Mouse (Mus musculus): ENCODE measurements at regions not wholly inside any gene's neighbourhood (a gene's known extent, or its start where the extent isn't known, plus 50 kb on each side); places are given as distances from the start of the nearest gene placed in this dataset.
"Not testable (repeated sequence)": the region's sequence is repeated elsewhere in the genome, so short reads cannot be mapped to it uniquely, and the experiment has no call there.

DNA sequence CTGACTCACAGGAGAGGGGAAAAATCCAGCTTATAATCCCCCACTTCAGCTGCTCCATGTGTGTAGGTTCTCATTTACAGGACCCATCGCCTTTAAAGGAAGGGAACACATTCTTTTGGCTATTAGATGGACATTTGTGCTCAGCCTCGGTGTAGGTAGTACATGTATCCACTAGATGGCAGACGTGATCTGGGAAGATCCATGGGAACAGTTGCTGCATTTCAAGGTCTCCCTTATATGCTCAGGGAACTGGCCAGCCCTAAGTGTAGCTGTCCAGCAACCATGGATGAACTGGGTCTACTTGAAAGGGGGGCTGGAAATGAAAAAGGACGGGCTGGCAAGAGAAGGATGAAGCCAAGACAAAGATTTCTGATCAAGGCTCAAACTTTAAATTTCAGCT, 124.0 kb downstream of the Akain1 start:
- ATAC-seq (ENCODE audit: low FRiP score): peak; percentile 88
- 18% methylated on average over 4 of the region's 4 CpGs for WGBS
- no peaks in the 10 kb centered on the region for H3K36me3 ChIP-seq
- no peak overlapping the region for H3K4me3 ChIP-seq
- no peaks in the 10 kb centered on the region for H3K27me3 ChIP-seq
- no peak overlapping the region for H3K4me2 ChIP-seq (replicated peaks)
- H3K4me1 ChIP-seq: no peaks in the 10 kb centered on the region
- H3K27ac ChIP-seq: no peak overlapping the region
- H3K9ac ChIP-seq: no peak overlapping the region
- H3K9me3 ChIP-seq (replicated peaks): no peaks in the 10 kb centered on the region

DNA sequence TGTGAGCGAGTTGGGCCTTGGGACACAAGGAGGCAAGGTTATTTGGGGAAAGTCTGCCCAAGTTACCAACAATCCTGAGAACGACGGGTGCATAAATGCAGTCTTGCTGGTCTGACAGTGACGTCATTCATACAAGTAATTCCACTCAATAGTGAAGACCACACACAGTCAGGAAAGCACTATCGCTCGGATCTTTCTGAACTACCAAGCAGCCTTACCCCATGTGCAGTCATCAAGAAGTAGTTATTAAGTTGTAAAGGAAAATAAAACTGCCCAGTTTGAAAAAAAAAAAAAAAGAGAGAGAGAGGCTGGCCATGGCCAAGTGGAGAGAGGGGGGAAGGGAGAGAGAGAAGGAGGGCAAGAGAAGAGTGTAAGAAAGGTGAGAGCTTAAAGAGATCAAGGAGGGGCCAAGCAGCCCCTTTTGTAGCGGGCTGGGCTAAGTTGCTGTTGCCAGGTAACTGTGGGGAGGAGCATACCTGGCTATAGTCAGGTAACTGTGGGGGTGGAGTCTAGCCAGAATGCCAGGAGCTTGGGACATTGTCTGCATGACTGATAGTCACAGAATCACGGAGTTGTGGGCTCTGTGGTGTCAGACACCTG, 132.0 kb downstream of the Akain1 start:
- H3K27ac ChIP-seq; H3K27me3 ChIP-seq; H3K4me3 ChIP-seq; H3K9ac ChIP-seq; H3K9me3 ChIP-seq (replicated peaks); ATAC-seq (ENCODE audit: low FRiP score); H3K4me2 ChIP-seq (replicated peaks); H3K4me1 ChIP-seq; H3K36me3 ChIP-seq: not testable (repeated sequence)
- 72% methylated on average over 8 of the region's 8 CpGs for WGBS

DNA sequence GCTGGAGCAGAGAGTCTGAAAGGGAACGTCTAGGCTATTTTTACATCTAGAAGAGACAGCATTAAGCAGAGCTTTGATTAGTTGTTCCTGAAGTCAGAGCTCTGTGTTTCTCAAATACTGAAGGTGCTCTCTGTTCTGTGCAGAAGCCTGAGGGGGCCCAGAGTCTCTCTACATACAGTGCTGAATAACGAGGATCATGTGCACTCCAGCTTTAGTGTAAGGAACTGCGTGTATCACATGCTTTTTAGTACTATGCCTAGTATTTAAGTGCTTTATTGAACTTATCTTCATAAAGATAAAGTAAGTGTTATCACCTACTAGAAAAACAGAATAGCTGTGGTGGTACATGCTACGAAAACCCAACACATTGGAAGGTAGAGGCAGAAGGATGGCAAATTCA, 151.4 kb downstream of the Akain1 start:
- no peaks in the 10 kb centered on the region for H3K36me3 ChIP-seq
- no peak overlapping the region for H3K4me3 ChIP-seq
- H3K27me3 ChIP-seq: no peaks in the 10 kb centered on the region
- ATAC-seq (ENCODE audit: low FRiP score): no peak
- H3K27ac ChIP-seq: no peak overlapping the region
- H3K9me3 ChIP-seq (replicated peaks): no peaks in the 10 kb centered on the region
- no peaks in the 10 kb centered on the region for H3K4me1 ChIP-seq
- no peak overlapping the region for H3K4me2 ChIP-seq (replicated peaks)
- H3K9ac ChIP-seq: no peak overlapping the region
- WGBS: 78% methylated on average over 4 of the region's 4 CpGs

- H3K9me3 ChIP-seq (replicated peaks): no peaks in the 10 kb centered on the region
- 79% methylated on average over 3 of the region's 3 CpGs for WGBS
- H3K27ac ChIP-seq: no peak overlapping the region
- no peak overlapping the region for H3K4me2 ChIP-seq (replicated peaks)
- H3K9ac ChIP-seq: no peak overlapping the region
- no peaks in the 10 kb centered on the region for H3K27me3 ChIP-seq
- no peak for ATAC-seq (ENCODE audit: low FRiP score)
- H3K4me1 ChIP-seq: no peaks in the 10 kb centered on the region
- H3K36me3 ChIP-seq: no peaks in the 10 kb centered on the region
- no peak overlapping the region for H3K4me3 ChIP-seq
Measured at GRCm38 (mm10) chr17:69597773-69598295, 158.7 kb downstream of the Akain1 start.

DNA sequence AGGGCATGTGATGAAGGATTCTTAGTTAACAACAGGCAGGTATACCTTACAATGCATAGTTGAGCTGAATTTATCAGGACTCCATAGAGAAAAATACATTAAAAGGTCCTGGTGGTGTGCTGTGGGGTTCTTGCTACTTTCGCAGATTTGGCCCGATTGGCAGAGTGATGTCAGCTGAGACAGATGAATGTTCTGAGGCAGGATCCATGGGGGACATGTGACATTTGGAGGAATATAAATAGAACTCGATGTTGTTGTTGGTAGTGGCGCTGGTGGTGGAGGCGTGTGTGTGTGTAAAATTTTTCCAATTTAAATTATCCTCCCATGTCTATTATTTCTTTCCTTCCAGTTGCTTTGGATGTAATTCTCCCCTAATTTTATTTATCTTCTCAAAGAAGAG, 159.3 kb downstream of the Akain1 start:
- Histone ChIP-seq H3K4me1 (no peaks in the 10 kb centered on the region), H3K4me2 (replicated peaks) (no peak overlapping the region), H3K27me3 (no peaks in the 10 kb centered on the region), H3K4me3 (no peak overlapping the region), H3K9ac (no peak overlapping the region), H3K27ac (no peak overlapping the region), H3K9me3 (replicated peaks) (no peaks in the 10 kb centered on the region), H3K36me3 (no peaks in the 10 kb centered on the region)
- ATAC-seq (ENCODE audit: low FRiP score): no peak
- 95% methylated on average over 5 of the region's 5 CpGs for WGBS

- no peak for ATAC-seq (ENCODE audit: low FRiP score)
- no peak overlapping the region for H3K4me2 ChIP-seq (replicated peaks)
- no peaks in the 10 kb centered on the region for H3K27me3 ChIP-seq
- H3K4me3 ChIP-seq: no peak overlapping the region
- H3K27ac ChIP-seq: no peak overlapping the region
- no peak overlapping the region for H3K9ac ChIP-seq
- H3K4me1 ChIP-seq: no peaks in the 10 kb centered on the region
- no peaks in the 10 kb centered on the region for H3K36me3 ChIP-seq
- H3K9me3 ChIP-seq (replicated peaks): no peaks in the 10 kb centered on the region
Measured at GRCm38 (mm10) chr17:69603596-69603995, 164.5 kb downstream of the Akain1 start.

DNA sequence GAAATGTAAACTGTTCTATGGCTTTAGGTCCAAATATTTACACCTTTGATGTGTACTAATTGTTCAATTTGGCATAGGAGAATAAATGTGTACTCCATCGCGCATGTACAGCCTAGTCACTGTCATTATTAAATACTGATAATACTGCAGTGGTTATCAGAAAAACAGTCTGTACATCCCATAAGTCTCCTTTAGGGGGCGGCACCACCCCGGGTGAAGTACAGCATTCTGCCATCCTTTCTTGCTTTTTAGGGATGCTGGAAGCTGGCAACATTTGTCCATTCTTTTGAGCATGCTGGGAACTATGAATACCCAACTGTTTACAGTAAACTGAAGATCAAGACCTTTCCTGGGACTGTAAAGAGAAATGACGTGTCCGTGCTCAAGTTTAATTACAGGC, 165.6 kb downstream of the Akain1 start:
- no peaks in the 10 kb centered on the region for H3K36me3 ChIP-seq
- H3K9me3 ChIP-seq (replicated peaks): no peaks in the 10 kb centered on the region
- no peak overlapping the region for H3K27ac ChIP-seq
- no peak overlapping the region for H3K4me2 ChIP-seq (replicated peaks)
- ATAC-seq (ENCODE audit: low FRiP score): no peak
- no peaks in the 10 kb centered on the region for H3K4me1 ChIP-seq
- 74% methylated on average over 6 of the region's 6 CpGs for WGBS
- no peak overlapping the region for H3K4me3 ChIP-seq
- H3K27me3 ChIP-seq: no peaks in the 10 kb centered on the region
- H3K9ac ChIP-seq: no peak overlapping the region

- WGBS: 81% methylated on average over 9 of the region's 9 CpGs
- Histone ChIP-seq H3K36me3 (no peaks in the 10 kb centered on the region), H3K27ac (no peak overlapping the region)
Measured at GRCm38 (mm10) chr17:69605458-69605857, 166.3 kb downstream of the Akain1 start.

DNA sequence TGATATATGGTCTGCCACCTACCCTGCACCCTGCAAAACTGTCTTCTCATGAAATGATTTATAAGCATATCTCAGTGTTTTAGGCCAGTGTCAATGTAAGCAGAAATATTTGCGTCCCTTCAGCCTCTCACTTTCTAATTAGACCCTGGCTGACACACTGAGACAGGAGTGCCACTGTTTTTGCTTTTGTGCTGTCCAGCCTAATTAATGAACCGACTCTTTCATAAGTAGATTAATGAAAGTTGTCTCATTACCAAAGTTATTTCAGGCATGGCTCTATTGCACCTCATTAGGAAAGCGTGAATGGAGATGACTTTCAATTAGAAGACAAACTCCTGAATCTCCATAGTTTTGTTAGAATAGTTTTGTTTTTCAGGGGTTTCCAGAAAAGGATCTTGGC, 192.3 kb downstream of the Akain1 start:
- WGBS: 68% methylated on average over 3 of the region's 3 CpGs
- Histone ChIP-seq H3K9ac (no peak overlapping the region), H3K4me3 (no peak overlapping the region), H3K27me3 (no peaks in the 10 kb centered on the region), H3K4me1 (no peaks in the 10 kb centered on the region), H3K4me2 (replicated peaks) (no peak overlapping the region), H3K36me3 (no peaks in the 10 kb centered on the region), H3K9me3 (replicated peaks) (no peaks in the 10 kb centered on the region), H3K27ac (no peak overlapping the region)
- ATAC-seq (ENCODE audit: low FRiP score): no peak

More at GRCm38 (mm10) chr17:69605458-69605857, 166.3 kb downstream of the Akain1 start:
- Histone ChIP-seq H3K27me3 (no peaks in the 10 kb centered on the region), H3K9ac (no peak overlapping the region), H3K4me3 (no peak overlapping the region), H3K4me2 (replicated peaks) (no peak overlapping the region), H3K9me3 (replicated peaks) (no peaks in the 10 kb centered on the region), H3K4me1 (no peaks in the 10 kb centered on the region)
- no peak for ATAC-seq (ENCODE audit: low FRiP score)

DNA sequence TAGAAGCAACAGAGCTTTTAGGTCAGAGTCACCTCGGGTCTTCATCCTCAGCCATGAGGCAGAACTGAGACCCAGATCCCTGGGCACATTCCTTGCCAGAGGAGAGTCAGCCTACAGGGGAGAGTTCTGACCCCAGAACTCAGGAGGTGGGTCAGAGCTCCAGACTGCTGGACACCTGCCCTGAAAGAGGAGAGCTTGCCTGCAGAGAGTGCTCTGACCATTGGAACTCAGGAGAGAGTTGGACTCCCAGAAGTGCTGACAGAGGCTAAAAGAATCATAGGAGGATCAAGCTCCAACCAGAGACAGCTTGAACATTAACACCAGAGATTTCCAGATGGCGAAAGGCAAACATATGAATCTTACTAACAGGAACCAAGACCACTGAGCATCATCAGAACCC, 211.4 kb downstream of the Akain1 start:
- H3K9me3 ChIP-seq (replicated peaks); H3K4me2 ChIP-seq (replicated peaks); H3K27ac ChIP-seq; H3K4me3 ChIP-seq; H3K27me3 ChIP-seq; H3K36me3 ChIP-seq; ATAC-seq (ENCODE audit: low FRiP score); H3K4me1 ChIP-seq; H3K9ac ChIP-seq: not testable (repeated sequence)
- WGBS: 88% methylated on average over 2 of the region's 2 CpGs

DNA sequence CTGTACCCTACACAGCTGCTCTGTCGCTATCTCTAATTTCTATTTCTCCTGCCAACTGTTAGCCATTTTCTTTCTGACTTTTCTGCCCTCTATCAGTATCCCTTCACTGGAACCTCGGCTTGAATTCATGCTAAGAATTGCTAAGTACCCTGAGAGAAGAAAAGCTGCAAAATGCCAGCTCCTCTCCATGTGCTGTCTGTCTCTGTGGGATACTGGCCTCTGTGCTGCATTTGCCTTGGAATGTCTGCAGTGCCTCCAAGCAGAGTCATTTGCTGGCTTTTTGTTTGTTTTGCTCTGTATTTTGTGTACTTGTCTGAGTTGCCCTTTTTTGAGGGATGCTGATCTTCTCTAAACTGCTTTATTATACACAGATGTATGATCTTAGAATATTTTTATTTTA, 215.5 kb downstream of the Akain1 start:
- H3K4me3 ChIP-seq: no peak overlapping the region
- H3K36me3 ChIP-seq: no peaks in the 10 kb centered on the region
- H3K9ac ChIP-seq: no peak overlapping the region
- no peak overlapping the region for H3K4me2 ChIP-seq (replicated peaks)
- no peaks in the 10 kb centered on the region for H3K4me1 ChIP-seq
- H3K9me3 ChIP-seq (replicated peaks): 0 out of 2 replicates have a peak, but pooled peaks cover 3% of the 10 kb centered on the region
- H3K27ac ChIP-seq: peak overlapping the region; percentile 17; the same call in 1 of the 2 replicates
- no peak for ATAC-seq (ENCODE audit: low FRiP score)
- H3K27me3 ChIP-seq: no peaks in the 10 kb centered on the region
- WGBS: 47% methylated on average over 2 of the region's 2 CpGs

GRCm38 (mm10) chr17:69672530-69672929, 233.4 kb downstream of the Akain1 start:
- Histone ChIP-seq H3K4me2 (replicated peaks) (no peak overlapping the region), H3K27ac (no peak overlapping the region), H3K9me3 (replicated peaks) (no peaks in the 10 kb centered on the region), H3K27me3 (no peaks in the 10 kb centered on the region), H3K4me1 (no peaks in the 10 kb centered on the region), H3K36me3 (no peaks in the 10 kb centered on the region), H3K4me3 (no peak overlapping the region), H3K9ac (no peak overlapping the region)
- WGBS: 80% methylated on average over 3 of the region's 3 CpGs
- no peak for ATAC-seq (ENCODE audit: low FRiP score)

DNA sequence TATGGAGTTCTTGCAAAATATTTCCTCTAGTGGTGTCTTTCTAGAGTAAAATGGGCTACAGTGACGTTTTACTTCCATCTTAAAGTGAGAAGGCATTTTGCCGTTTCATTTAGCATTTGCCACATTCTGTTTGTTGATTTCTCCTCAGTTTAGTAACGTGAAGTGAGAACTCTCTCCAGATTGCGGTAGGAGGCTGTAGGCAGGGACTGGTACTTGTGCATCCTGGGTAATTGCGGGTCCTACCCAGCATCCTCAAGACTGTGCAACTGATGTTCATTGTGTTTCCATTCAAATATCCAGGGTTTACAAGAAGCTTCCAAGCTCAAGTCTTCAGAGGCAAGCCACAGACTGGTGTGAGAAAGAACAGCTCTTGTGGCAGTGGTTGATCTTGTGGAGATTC, 244.0 kb downstream of the Akain1 start:
- no peaks in the 10 kb centered on the region for H3K36me3 ChIP-seq
- no peak overlapping the region for H3K4me3 ChIP-seq
- WGBS: 92% methylated on average over 5 of the region's 5 CpGs
- H3K27me3 ChIP-seq: no peaks in the 10 kb centered on the region
- H3K4me1 ChIP-seq: no peaks in the 10 kb centered on the region
- H3K4me2 ChIP-seq (replicated peaks): no peak overlapping the region
- H3K27ac ChIP-seq: no peak overlapping the region
- no peak overlapping the region for H3K9ac ChIP-seq
- ATAC-seq (ENCODE audit: low FRiP score): no peak
- no peaks in the 10 kb centered on the region for H3K9me3 ChIP-seq (replicated peaks)
